Mouse (Mus musculus) heart, adult 2 months (tissue): Measurements from ENCODE around the gene Pmel.

ENCODE experiments used
- CTCF ChIP-seq: fragments of 200-600 bp; IDR thresholded peaks from 2 replicates; pipeline ENCODE4 v1.8.1; 2022; ENCODE audit warnings: antibody characterized with exemption, mild to moderate bottlenecking, moderate library complexity
- EP300 ChIP-seq: fragments of 200-500 bp; IDR thresholded peaks from 2 replicates; pipeline ENCODE4 v1.6.1; 2011; ENCODE audit warnings: low read depth, low read length, control low read depth; ENCODE audit not compliant: insufficient read depth

DNA sequence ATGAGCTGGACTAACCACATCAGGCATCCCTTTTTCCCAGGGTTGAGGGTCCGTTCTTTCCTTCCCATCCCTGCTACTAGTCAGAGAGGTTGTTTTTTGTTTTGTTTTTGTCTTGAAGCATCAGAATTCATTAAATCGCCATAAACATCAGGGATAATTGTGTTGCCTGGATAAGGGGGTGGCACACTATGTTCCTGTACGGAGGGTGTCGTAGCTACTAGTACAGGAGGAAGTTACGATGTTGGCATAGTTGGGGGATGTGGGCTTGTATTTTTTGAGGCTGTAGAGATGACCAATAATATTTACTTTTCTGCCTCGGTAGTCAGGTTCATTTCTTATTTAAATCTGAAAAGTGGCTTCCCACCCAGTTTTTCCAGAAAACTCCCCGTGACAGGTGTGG is 39.2 kb downstream of the Pmel start:
- no peak for TF ChIP-seq EP300
- no peak for TF ChIP-seq CTCF
